Mouse (Mus musculus) forebrain, embryonic 14.5 days (tissue): ENCODE results near the gene Hepacam. TPM values are rescaled to one million over a fixed set of nuclear protein-coding genes. Genes with fewer than 3 reads are reported as not detected.

Experiments used
- ATAC-seq: fragments of 200-750 bp; cut with Nextera tagmentation; 2 replicates; pipeline ENCODE4 v1.8.0; 2017; ENCODE audit warnings: mild to moderate bottlenecking, moderate library complexity
- DNase-seq: peaks from one replicate; pipeline ENCODE4 v3.0.0-alpha.2; 2015; ENCODE audit warnings: low spot score
- H3K27ac ChIP-seq: fragments of 300-500 bp; sonication (generic); 2 replicates; pipeline ENCODE4 v1.5.1; 2014; ENCODE audit warnings: low read depth, mild to moderate bottlenecking, control low read depth, low read length, moderate library complexity
- H3K27me3 ChIP-seq: fragments of 300-500 bp; sonication (generic); replicated peaks from 2 replicates; pipeline ENCODE4 v1.6.1; 2014; ENCODE audit warnings: low read length, control low read depth, mixed read lengths; ENCODE audit not compliant: control insufficient read depth, insufficient read depth
- H3K36me3 ChIP-seq: fragments of 300-500 bp; sonication (generic); 2 replicates; pipeline ENCODE4 v1.6.1; 2014; ENCODE audit warnings: low read length, control low read depth; ENCODE audit not compliant: control insufficient read depth, insufficient read depth
- H3K4me1 ChIP-seq: fragments of 300-500 bp; sonication (generic); 2 replicates; pipeline ENCODE4 v1.6.1; 2014; ENCODE audit warnings: antibody characterized with exemption, low read length, control low read depth; ENCODE audit not compliant: control insufficient read depth, insufficient read depth
- H3K4me2 ChIP-seq: fragments of 300-500 bp; sonication (generic); 2 replicates; pipeline ENCODE4 v1.6.1; 2014; ENCODE audit warnings: mild to moderate bottlenecking, control low read depth, low read length
- H3K4me3 ChIP-seq: fragments of 300-500 bp; sonication (generic); 2 replicates; pipeline ENCODE4 v1.5.1; 2014; ENCODE audit warnings: low read depth, low read length, control low read depth
- H3K9ac ChIP-seq: fragments of 300-500 bp; sonication (generic); 2 replicates; pipeline ENCODE4 v1.6.1; 2014; ENCODE audit warnings: mild to moderate bottlenecking, low read length, control low read depth, moderate library complexity
- H3K9me3 ChIP-seq: fragments of 300-500 bp; sonication (generic); replicated peaks from 2 replicates; pipeline ENCODE4 v1.6.1; 2016; ENCODE audit warnings: low read length, control low read depth, mixed read lengths; ENCODE audit not compliant: control insufficient read depth
- WGBS: fragments of 180-500 bp; shearing (Covaris S2); extraction: QIAGEN DNeasy Blood & Tissue Kit; methylation state at CpG from one replicate; pipeline ENCODE4 v1.1.7; 2014; 5-methylcytosine and 5-hydroxymethylcytosine counted together
- polyA plus RNA-seq: library from polyadenylated mRNA; unstranded; fragments of >200 nt; fragmentation: Nextera tagmentation; extraction: Ambion mirVana; gene quantifications from 2 replicates; pipeline ENCODE4 v1.2.1, GENCODE M21; 2014

Hepacam gene
- polyA plus RNA-seq, 1 experiment from 2014 or later: 1.9 TPM

- H3K36me3 ChIP-seq: no peaks in the 10 kb centered on the region
- no peak within 1 kb of the TSS for H3K4me3 ChIP-seq
- H3K9ac ChIP-seq: no peak within 1 kb of the TSS
- ATAC-seq (no peak), DNase-seq (no peak)
- no peak within 1 kb of the TSS for H3K4me2 ChIP-seq
- H3K27me3 ChIP-seq: no peaks in the 10 kb centered on the region
- WGBS: 28% methylated on average over 7 of the region's 7 CpGs
- H3K9me3 ChIP-seq: no peaks in the 10 kb centered on the region
- no peak within 1 kb of the TSS for H3K27ac ChIP-seq
- no peaks in the 10 kb centered on the region for H3K4me1 ChIP-seq
Measured at GRCm38 (mm10) chr9:37401802-37402201, 34.7 kb downstream of the Hepacam start, which contains the start of gene Robo4. Robo4 (plus strand) TSS chr9:37401897.

- no peak overlapping the region for H3K9ac ChIP-seq
- no peaks in the 10 kb centered on the region for H3K36me3 ChIP-seq
- H3K4me2 ChIP-seq: no peak overlapping the region
- H3K27me3 ChIP-seq: no peaks in the 10 kb centered on the region
- H3K9me3 ChIP-seq: no peaks in the 10 kb centered on the region
- H3K4me1 ChIP-seq: no peaks in the 10 kb centered on the region
- no peak overlapping the region for H3K27ac ChIP-seq
- 91% methylated on average over 7 of the region's 7 CpGs for WGBS
- ATAC-seq: no peak
- H3K4me3 ChIP-seq: no peak overlapping the region
- DNase-seq: no peak
Measured at GRCm38 (mm10) chr9:37402501-37402900, 35.4 kb downstream of the Hepacam start.

GRCm38 (mm10) chr9:37403011-37403410 is 35.9 kb downstream of the Hepacam start:
- no peaks in the 10 kb centered on the region for H3K36me3 ChIP-seq
- DNase-seq (no peak), ATAC-seq (no peak)
- no peak overlapping the region for H3K4me2 ChIP-seq
- 0 out of 2 replicates have a peak, but pooled peaks cover 1% of the 10 kb centered on the region for H3K4me1 ChIP-seq
- WGBS: 92% methylated on average over 7 of the region's 7 CpGs
- no peak overlapping the region for H3K9ac ChIP-seq
- no peaks in the 10 kb centered on the region for H3K27me3 ChIP-seq
- no peak overlapping the region for H3K4me3 ChIP-seq
- H3K9me3 ChIP-seq: no peaks in the 10 kb centered on the region
- H3K27ac ChIP-seq: no peak overlapping the region

GRCm38 (mm10) chr9:37406372-37406771 is 39.2 kb downstream of the Hepacam start:
- H3K27ac ChIP-seq: no peak overlapping the region
- 0% methylated on average over 1 of the region's 1 CpGs for WGBS
- no peak overlapping the region for H3K4me2 ChIP-seq
- no peak overlapping the region for H3K4me3 ChIP-seq
- no peaks in the 10 kb centered on the region for H3K27me3 ChIP-seq
- no peaks in the 10 kb centered on the region for H3K36me3 ChIP-seq
- DNase-seq (peak; percentile 58), ATAC-seq (peak; percentile 57)
- 0 out of 2 replicates have a peak, but pooled peaks cover 3% of the 10 kb centered on the region for H3K4me1 ChIP-seq
- no peaks in the 10 kb centered on the region for H3K9me3 ChIP-seq
- no peak overlapping the region for H3K9ac ChIP-seq

GRCm38 (mm10) chr9:37407850-37408502 is 40.8 kb downstream of the Hepacam start:
- ATAC-seq: peak; percentile 71
- 0 out of 2 replicates have a peak, but pooled peaks cover 3% of the 10 kb centered on the region for H3K4me1 ChIP-seq
- no peaks in the 10 kb centered on the region for H3K9me3 ChIP-seq
- no peaks in the 10 kb centered on the region for H3K36me3 ChIP-seq
- peak; percentile 49 for DNase-seq
- H3K9ac ChIP-seq: peak overlapping the region; percentile 35
- H3K4me2 ChIP-seq: peak overlapping the region; percentile 38
- no peak overlapping the region for H3K4me3 ChIP-seq
- H3K27ac ChIP-seq: no peak overlapping the region
- no peaks in the 10 kb centered on the region for H3K27me3 ChIP-seq
- WGBS: 12% methylated on average over 19 of the region's 19 CpGs

GRCm38 (mm10) chr9:37409698-37410445 is 42.7 kb downstream of the Hepacam start:
- ATAC-seq (no peak), DNase-seq (no peak)
- Histone ChIP-seq H3K36me3 (no peaks in the 10 kb centered on the region), H3K4me2 (no peak overlapping the region), H3K9ac (no peak overlapping the region), H3K27ac (no peak overlapping the region), H3K4me1 (0 out of 2 replicates have a peak, but pooled peaks cover 3% of the 10 kb centered on the region), H3K4me3 (no peak overlapping the region), H3K27me3 (no peaks in the 10 kb centered on the region), H3K9me3 (no peaks in the 10 kb centered on the region)
- WGBS: 82% methylated on average over 8 of the region's 8 CpGs

GRCm38 (mm10) chr9:37412989-37413388 is 45.8 kb downstream of the Hepacam start:
- H3K27me3 ChIP-seq: no peaks in the 10 kb centered on the region
- no peak for DNase-seq
- H3K9me3 ChIP-seq: no peaks in the 10 kb centered on the region
- no peak overlapping the region for H3K27ac ChIP-seq
- H3K4me1 ChIP-seq: 0 out of 2 replicates have a peak, but pooled peaks cover 2% of the 10 kb centered on the region
- no peak overlapping the region for H3K4me2 ChIP-seq
- WGBS: 51% methylated on average over 3 of the region's 3 CpGs
- no peak for ATAC-seq
- no peak overlapping the region for H3K9ac ChIP-seq
- no peak overlapping the region for H3K4me3 ChIP-seq
- H3K36me3 ChIP-seq: no peaks in the 10 kb centered on the region

GRCm38 (mm10) chr9:37414666-37415065 is 47.5 kb downstream of the Hepacam start:
- Histone ChIP-seq H3K36me3 (no peaks in the 10 kb centered on the region), H3K9ac (no peak overlapping the region), H3K4me3 (no peak overlapping the region), H3K27ac (no peak overlapping the region), H3K9me3 (no peaks in the 10 kb centered on the region), H3K27me3 (no peaks in the 10 kb centered on the region), H3K4me1 (no peaks in the 10 kb centered on the region), H3K4me2 (no peak overlapping the region)
- no peak for ATAC-seq
- WGBS: 88% methylated on average over 3 of the region's 3 CpGs
- DNase-seq: no peak

- Histone ChIP-seq H3K27me3 (no peaks in the 10 kb centered on the region), H3K9me3 (no peaks in the 10 kb centered on the region), H3K4me1 (no peaks in the 10 kb centered on the region), H3K36me3 (no peaks in the 10 kb centered on the region), H3K4me2 (no peak overlapping the region), H3K4me3 (no peak overlapping the region), H3K9ac (no peak overlapping the region), H3K27ac (no peak overlapping the region)
- DNase-seq: no peak
- ATAC-seq: no peak
- WGBS: 83% methylated on average over 4 of the region's 4 CpGs
Measured at GRCm38 (mm10) chr9:37418791-37419190, 51.6 kb downstream of the Hepacam start.
